Comparison of ENCODE assay signal across 31 mouse cellular contexts in the genomic region with DNA sequence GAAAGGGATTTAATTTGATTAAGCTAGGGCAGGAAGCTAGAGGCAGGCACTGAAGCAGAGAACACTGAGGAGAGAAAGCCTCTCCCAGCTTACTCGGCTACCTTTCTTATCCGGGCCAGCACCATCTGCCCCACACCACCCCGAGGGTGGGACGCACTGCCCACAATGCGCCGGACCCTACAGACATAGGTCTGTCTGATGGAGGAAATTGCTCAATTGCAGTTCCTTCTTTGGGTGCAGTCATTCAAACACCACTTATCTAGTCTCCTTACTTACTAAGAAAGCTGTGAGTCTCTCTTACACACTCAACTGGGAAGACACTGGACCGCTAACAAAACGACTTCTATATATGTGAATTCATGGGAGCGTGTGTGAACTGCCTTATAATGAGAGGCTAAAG. TPM values are rescaled to one million over a fixed set of nuclear protein-coding genes. Genes with fewer than 3 reads are reported as not detected.
DNase-seq lines count a peak whose midpoint lies in the region; ATAC-seq lines count a peak whose summit lies in the region.
"Had no signal": no experiment of that assay in that cellular context is flagged by ENCODE, and none has a peak within 500 bp of the region (broad histone marks: within the 10 kb centered on the region; RNA-seq: fewer than 3 reads in every experiment).

No protein-coding gene starts in this region.

- 87% methylated on average over 9 of the region's 9 CpGs for WGBS in heart, embryonic 11.5 days (ENCODE audit: insufficient replicate concordance)

- H3K4me2 ChIP-seq in heart, embryonic 11.5 days: no peak overlapping the region
- H3K4me2 ChIP-seq: embryonic facial prominence, embryonic 13.5 days; forebrain, embryonic 12.5 days; forebrain, embryonic 15.5 days; heart, embryonic 12.5 days; heart, embryonic 15.5 days; hindbrain, embryonic 14.5 days had no signal

- H3K36me3 ChIP-seq in heart, embryonic 11.5 days (ENCODE audit: control insufficient read depth, insufficient read depth, low read length): peaks cover 7% of the 10 kb centered on the region; the same call in 1 of the 2 replicates
- H3K36me3 ChIP-seq: forebrain, embryonic 15.5 days; heart, embryonic 15.5 days had no signal

- no peak overlapping the region for H3K4me3 ChIP-seq in heart, embryonic 11.5 days (ENCODE audit: low read depth, low read length)
- H3K4me3 ChIP-seq: embryonic facial prominence, embryonic 10.5 days; embryonic facial prominence, embryonic 13.5 days; erythroblast, embryonic 14.5 days; forebrain, embryonic 12.5 days; forebrain, embryonic 15.5 days; heart, embryonic 12.5 days; heart, embryonic 15.5 days had no signal

- H3K4me1 ChIP-seq in heart, embryonic 11.5 days (ENCODE audit: control insufficient read depth, insufficient read depth, low read length): no peaks in the 10 kb centered on the region
- H3K4me1 ChIP-seq: embryonic facial prominence, embryonic 10.5 days; embryonic facial prominence, embryonic 13.5 days; forebrain, embryonic 12.5 days; forebrain, embryonic 15.5 days; heart, embryonic 12.5 days had no signal

- ATAC-seq in heart, embryonic 11.5 days (replicated peaks; ENCODE audit: insufficient number of reproducible peaks, low FRiP score, low TSS enrichment): no peak
- ATAC-seq in granulocyte monocyte progenitor cell, adult 5-6 weeks (replicated peaks; ENCODE audit: poor library complexity, severe bottlenecking): peak; percentile 94
- peak; percentile 91 for ATAC-seq in megakaryocyte progenitor cell, adult 5-6 weeks (replicated peaks; ENCODE audit: poor library complexity)
- ATAC-seq: forebrain, embryonic 15.5 days; hindbrain, postnatal 0 days; inflammation-experienced regulatory T-cells, adult 6 months; Patski had no signal

- H3K27me3 ChIP-seq in heart, embryonic 11.5 days (ENCODE audit: control insufficient read depth, insufficient read depth, low read length): no peaks in the 10 kb centered on the region
- H3K27me3 ChIP-seq: CH12.LX; embryonic facial prominence, embryonic 13.5 days; forebrain, embryonic 12.5 days; forebrain, embryonic 15.5 days; heart, embryonic 12.5 days; heart, embryonic 15.5 days; Patski had no signal

- H3K9ac ChIP-seq in heart, embryonic 11.5 days (ENCODE audit: low read depth, low read length): no peak overlapping the region
- H3K9ac ChIP-seq: embryonic facial prominence, embryonic 13.5 days; forebrain, embryonic 12.5 days; forebrain, embryonic 15.5 days; heart, embryonic 12.5 days; heart, embryonic 15.5 days; hindbrain, embryonic 14.5 days had no signal

- H3K9me3 ChIP-seq in heart, embryonic 11.5 days (replicated peaks; ENCODE audit: control insufficient read depth, low read length): no peaks in the 10 kb centered on the region; the same call in 1 of the 2 replicates
- H3K9me3 ChIP-seq: embryonic facial prominence, embryonic 10.5 days; embryonic facial prominence, embryonic 13.5 days; forebrain, embryonic 12.5 days; forebrain, embryonic 15.5 days; G1E; heart, embryonic 12.5 days; heart, embryonic 15.5 days had no signal

- H3K27ac ChIP-seq in heart, embryonic 11.5 days (ENCODE audit: low read depth, low read length): no peak overlapping the region
- H3K27ac ChIP-seq: embryonic facial prominence, embryonic 10.5 days; embryonic facial prominence, embryonic 13.5 days; forebrain, embryonic 12.5 days; forebrain, embryonic 15.5 days; heart, embryonic 15.5 days; hindbrain, embryonic 14.5 days; hindbrain, postnatal 0 days had no signal

- DNase-seq in heart, adult 11 months: peak; percentile 43
- peak; percentile 68 for DNase-seq in 416B (ENCODE audit: low read depth)
- DNase-seq in adrenal gland, postnatal 4 days (ENCODE audit: low spot score in 2 of 2): no peak
- DNase-seq in layer of hippocampus, adult 8-10 months (ENCODE audit: low spot score in 2 of 2): no peak
- DNase-seq in cerebellum, postnatal 10 days: no peak
- DNase-seq: adrenal gland, postnatal 10 days; adrenal gland, postnatal 36 days; B cell, adult 2 months; cerebellum, adult 11-12 months; cerebellum, adult 8-10 months; cerebellum, postnatal 14 days; embryo, embryonic 11 days; gastrocnemius, postnatal 25 days; heart, postnatal 10 days; heart, postnatal 4 days had no signal

RNA-seq across cellular contexts. Expression of gene Emilin2, which starts 25.8 kb away (rescaled TPM):
- polyA plus RNA-seq in heart, embryonic 11.5 days (2014; fragmentation: Nextera tagmentation; extraction: Ambion mirVana): 59.1 and 81.1 TPM in 2 replicates
- total RNA-seq in granulocyte monocyte progenitor cell, adult 5-6 weeks (2014; fragmentation: Nextera tagmentation): 14.3 and 19.0 TPM in 2 replicates
- total RNA-seq in granulocyte monocyte progenitor cell, adult 5-6 weeks (2017): 25.0 and 25.8 TPM in 2 replicates
- total RNA-seq in megakaryocyte progenitor cell, adult 5-6 weeks (2015): 14.6 and 16.3 TPM in 2 replicates
- 20.0 and 23.5 TPM in 2 replicates for total RNA-seq in megakaryocyte progenitor cell, adult 5-6 weeks (2017)
- total RNA-seq in adrenal gland, postnatal 4 days (2021): 10 to 100 TPM; 11.1 to 17.6 TPM
- 1 to 10 TPM; 3.1 to 5.2 (median 3.9) TPM for total RNA-seq in layer of hippocampus, adult 8-10 months (2022)

Comparison
In these comparisons a context has a peak if more than half of its experiments do, and no peak if none do; other contexts are left out.
1. DNase-seq: peak in heart, adult 11 months (single experiment) and 416B (single experiment); none in adrenal gland, postnatal 4 days (0 of 2), layer of hippocampus, adult 8-10 months (0 of 2) and cerebellum, postnatal 10 days (0 of 2).